Mouse (Mus musculus): ENCODE results near the gene Clps.
"Not testable (repeated sequence)": the region's sequence is repeated elsewhere in the genome, so short reads cannot be mapped to it uniquely, and the experiment has no call there.

The Clps gene

DNA sequence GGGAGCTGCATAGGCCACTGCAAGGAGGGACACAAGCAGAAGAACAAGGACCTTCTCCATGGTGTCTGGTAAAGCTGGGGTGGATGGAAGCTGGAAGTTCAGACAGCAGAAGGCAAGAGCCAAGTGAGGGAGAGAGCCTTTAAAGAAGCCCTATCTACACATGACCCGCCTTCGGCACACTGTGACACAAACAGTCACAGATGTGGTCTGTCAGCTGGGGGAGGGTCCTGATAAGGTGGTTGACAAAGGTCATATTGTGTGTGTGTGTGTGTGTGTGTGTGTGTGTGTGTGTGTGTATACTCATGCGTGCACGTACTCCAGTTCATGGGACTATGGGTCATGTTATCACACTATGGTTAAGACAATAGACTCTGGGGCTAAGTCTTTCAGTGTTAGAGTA is at the start of gene Clps:
Clps (minus strand) TSS at position 169 of the 400 bp plus-strand sequence.
- in situ Hi-C loops (cut with MseI, MboI): no loop called here

DNA sequence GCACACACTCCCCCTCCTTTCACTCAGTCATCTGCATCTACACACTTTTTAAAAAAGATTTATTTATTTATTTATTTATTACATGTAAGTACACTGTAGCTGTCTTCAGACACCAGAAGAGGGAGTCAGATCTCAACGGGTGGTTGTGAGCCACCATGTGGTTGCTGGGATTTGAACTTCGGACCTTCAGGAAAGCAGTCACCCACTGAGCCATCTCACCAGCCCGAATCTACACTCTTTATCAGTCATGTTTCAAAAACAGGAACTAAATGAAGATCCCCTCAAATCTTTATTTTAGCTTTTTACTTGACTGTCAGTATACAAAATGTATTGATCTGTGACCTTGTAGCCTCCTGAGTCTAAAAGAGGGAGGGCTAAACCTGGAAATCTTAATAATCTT is 49.0 kb upstream of the Clps start:
- in situ Hi-C loops (cut with MseI, MboI): no loop called here

DNA sequence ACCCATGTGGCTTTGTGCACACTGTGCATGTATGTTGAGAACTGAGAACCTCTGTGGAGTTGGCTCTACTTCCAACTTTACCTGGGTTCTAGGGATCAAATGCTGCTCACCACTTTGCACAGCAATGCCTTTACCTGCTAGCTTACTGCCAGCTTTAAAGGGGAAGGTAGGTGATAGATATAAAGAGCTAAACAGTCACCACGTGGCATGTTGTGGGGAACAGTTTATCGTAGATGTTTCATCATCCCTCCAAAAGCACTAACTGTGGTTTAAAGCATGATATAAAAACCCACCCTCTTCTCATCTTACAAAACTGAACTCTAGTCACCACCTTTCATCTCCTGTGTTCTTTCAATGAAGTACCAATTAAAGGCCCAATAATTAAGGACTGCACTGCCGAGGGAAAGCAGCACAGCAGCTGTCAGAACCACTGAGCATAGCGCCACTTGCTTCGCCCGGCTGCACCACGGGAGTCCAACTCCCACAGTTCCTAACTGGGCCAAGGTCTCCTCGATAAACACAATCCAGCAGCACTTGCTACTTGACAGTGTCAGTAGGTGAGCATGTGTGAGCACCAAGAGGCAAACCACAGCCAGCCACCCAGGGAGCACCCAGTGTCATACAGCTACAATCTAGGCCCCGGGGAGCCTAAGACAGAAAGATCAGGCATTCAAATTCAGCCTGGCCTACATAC is 41.1 kb upstream of the Clps start:
- in situ Hi-C loops (cut with MseI, MboI): no loop called here

DNA sequence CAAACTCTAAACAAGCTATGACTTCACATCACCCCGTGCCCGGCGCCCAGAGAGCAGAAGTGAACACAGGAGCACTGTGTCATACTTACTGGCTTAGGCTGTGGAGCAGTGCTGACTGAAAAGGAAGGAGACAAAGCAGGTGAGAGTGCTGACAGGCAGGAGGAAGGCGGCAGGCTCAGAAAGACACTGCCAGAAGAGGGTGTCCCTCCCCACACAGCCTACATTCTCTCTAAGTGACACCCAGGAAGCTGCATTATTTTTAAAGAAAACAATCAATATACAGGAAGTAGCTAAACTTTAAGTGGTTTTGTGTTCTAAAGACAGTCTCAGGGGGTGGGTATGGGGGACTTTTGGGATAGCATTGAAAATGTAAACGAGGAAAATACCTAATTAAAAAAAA is 40.2 kb upstream of the Clps start:
- in situ Hi-C loops (cut with MseI, MboI): no loop called here

DNA sequence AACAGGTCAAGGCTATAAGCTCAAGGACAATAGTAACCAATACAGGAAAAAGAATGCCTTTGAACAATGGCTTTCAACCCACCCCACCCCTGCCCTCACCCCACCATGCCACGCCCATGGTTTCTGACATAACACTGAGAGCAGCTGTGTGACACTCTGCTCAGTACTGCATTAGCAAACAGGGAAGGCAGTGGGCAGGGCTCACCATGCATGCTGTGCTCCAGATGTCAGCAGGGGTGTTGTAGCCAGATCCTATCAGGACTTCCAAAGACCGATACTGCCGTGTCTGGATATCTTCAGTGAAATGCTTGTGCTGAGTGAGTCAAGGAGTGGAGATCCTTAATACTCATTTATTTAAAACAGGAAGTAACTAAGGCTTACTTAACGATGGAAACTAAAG is 33.4 kb upstream of the Clps start:
- in situ Hi-C loops (cut with MseI, MboI): no loop called here

DNA sequence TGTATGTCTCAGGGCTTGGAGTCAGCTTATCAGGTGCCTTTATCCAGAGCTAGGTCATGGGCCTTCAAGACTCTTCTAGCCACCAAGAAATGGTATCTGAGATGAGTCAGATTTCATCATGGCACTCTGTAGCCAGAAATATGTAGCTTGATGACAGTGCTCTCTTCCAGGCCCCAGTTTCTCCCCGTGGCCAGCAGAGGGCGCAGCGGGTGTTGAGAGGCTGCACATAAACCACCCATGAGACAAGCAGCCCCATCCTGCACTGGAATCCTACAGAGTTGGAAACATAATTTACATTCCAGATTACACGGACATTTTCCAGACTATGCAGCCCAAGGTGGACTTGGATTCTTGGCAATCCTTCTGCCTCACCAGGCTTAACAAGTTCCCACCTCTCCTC is 32.4 kb upstream of the Clps start:
- in situ Hi-C loops (cut with MseI, MboI): no loop called here

DNA sequence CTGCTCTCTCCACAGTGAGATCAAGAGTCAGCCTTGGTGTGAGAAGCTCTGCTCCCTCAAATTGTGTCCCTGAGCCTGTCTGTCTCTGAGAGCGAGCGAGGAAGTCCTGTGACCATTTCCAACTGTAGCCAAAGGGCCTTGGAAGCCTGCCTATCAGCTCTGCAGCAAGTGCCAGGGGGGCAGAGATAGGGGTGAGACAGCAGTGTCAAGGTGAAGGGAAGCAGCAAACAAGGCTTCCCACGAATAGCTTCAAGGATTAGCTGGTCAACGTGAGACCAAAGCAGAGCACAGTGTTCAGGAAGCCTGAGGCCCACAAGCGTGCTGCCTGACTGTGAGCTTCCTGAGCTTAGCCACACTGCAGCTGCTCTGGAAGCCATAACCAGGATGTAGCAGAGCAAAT is 30.9 kb upstream of the Clps start:
- in situ Hi-C loops (cut with MseI, MboI): no loop called here

DNA sequence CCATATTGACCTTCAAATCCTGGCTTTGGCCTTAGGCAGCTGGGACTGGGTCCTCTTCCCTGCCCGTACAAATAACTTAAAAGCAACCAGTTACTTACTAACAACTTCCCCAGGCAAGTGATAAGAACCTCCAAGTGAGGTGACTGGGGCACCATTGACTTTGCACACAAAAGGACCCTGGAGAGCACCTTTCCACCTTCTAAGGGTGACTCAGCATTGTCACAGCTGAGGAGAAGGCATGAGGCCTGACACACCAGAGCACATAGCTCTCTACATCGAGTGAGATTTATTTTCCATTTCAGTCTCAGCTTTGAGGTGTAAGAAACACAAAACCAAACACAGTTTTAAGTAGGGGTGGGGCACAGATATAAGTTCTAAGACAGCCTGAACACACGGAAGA is 30.0 kb upstream of the Clps start:
- in situ Hi-C loops (cut with MseI, MboI): no loop called here

DNA sequence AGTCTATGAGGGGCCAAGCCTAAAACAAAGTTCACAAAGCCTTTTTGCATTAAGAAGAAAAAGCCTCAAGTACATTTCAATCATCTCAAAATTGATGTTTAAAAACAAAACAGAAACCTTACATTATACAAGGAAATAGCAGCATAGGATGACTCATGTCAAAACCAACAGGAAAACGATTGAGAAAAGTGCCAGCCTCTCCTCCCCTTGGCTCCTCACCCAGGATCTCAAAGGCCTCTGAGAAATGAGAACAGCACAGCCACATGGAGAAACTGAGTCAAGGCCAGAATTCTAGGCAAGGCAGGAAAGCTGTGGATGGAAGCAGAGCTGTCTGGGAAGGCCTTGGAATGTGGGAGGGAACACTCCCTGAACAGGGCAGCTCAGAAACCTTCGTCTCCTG is 28.0 kb upstream of the Clps start:
- in situ Hi-C loops (cut with MseI, MboI): no loop called here

DNA sequence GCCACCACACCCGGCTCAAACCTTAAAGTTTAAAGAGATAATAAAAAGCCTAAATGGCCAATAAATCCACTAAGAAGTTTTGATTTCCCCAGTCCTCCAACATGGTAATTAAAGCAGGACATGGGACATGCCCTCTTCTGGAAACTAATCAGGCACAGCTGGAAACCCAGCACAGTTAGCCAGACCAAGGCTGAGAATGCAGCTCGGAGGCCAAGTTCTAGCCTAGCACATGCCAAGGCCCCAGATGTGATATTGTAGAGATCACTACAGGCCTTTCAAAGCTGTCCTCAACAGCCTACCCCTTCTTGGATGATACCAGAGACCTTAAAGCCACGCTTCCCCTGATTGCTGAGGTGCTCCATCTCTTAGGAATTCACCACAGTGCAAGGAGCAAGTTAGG is 25.9 kb upstream of the Clps start:
- in situ Hi-C loops (cut with MseI, MboI): no loop called here

DNA sequence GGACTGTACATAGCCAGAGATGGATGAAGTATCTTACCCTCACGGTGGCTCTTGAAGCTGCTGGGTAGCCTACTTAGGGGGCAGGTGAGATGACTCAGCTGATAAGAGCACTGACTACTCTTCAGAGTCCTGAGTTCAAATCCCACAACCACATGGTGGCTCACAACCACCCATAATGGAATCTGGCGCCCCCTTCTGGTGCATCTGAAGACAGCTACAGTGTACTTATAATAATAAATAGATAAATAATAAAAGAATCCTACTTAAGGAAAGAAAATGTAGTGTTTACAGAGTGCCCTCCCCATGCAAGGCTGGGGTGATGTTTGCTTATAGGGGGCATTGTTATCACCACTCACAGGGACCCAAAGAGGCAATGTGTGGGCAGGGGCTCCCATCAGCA is 20.5 kb upstream of the Clps start:
- in situ Hi-C loops (cut with MseI, MboI): no loop called here

DNA sequence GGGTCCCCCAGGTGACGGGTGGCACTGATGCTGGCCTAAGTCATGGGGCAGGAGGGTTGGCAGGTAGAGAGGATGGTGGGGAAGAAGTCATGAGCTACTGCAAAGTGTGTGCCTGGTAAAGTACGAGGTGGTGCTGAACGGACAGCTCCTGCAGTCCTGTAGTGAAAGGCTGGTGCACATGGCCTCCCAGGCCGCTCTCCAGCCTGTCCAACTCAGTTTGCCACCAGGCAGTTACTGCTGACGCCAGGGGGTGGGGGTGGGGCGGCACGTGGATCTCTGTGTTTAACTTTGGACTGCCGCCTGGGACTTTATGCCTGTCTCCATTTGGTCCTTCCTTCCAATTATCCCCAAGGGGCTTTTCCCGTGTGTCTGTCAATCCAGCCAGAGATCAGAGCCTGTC is 19.8 kb upstream of the Clps start:
- in situ Hi-C loops (cut with MseI, MboI): no loop called here

DNA sequence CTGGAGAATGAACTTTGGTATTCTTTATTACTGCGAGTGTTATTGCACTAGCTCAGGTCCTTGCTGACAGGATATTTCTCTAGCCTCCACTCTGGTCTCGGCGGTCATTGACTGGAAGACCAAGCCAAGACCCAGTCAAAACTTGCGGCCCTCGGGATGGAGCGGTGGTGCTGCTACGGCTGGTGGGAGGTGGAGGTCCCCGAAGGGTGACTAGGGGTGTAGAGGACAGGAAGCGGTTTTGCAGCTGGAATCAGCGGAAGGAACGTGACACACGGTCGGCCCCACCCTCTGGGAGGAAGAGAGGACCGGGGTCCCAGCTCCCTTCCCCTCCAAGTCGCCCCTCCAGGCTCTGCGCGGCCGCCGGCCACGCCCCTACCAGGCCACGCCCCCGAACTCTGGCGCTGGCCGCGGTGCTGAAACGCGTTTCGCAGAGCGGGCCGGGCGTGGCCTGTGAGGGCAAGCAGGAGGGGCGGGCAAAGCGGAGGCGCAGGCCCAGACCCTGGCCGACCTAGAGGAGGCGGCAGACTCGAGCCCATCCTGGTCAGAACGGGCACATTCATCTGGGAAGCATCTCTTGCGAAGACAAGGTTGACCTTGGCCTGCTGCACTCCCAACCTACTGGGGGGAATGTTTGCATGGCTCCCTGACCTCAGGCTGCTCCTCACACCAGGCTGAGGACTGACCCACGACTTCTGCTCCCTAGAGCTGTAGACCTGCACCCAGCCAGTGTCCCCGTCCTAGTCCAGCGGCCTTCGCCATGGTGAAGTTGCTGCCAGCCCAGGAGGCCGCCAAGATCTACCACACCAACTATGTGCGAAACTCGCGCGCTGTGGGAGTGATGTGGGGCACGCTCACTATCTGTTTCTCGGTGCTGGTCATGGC is 14.9 kb upstream of the Clps start, which contains the start of gene Lhfpl5:
Lhfpl5 (plus strand) TSS at position 398 of the 882 bp plus-strand sequence.
- in situ Hi-C loops (cut with MseI, MboI): no loop called here

DNA sequence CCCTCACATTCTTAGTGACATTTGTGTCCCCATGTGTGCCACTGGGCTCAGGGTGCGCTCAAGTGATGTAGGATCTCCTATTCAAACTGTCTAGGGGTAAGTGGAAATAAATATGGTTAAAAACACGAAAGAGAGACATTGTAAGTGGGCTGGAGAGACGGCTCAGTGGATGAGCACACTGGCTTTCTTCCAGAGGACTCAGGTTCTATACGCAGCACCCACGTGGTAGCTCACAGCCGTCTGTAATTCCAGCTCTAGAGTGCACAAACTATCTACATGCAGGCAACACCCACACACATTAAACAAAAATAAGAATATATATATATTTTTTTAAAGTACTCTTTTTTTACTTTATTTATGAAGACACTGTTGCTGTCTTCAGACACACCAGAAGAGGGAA is 12.4 kb upstream of the Clps start:
- in situ Hi-C loops (cut with MseI, MboI): no loop called here

DNA sequence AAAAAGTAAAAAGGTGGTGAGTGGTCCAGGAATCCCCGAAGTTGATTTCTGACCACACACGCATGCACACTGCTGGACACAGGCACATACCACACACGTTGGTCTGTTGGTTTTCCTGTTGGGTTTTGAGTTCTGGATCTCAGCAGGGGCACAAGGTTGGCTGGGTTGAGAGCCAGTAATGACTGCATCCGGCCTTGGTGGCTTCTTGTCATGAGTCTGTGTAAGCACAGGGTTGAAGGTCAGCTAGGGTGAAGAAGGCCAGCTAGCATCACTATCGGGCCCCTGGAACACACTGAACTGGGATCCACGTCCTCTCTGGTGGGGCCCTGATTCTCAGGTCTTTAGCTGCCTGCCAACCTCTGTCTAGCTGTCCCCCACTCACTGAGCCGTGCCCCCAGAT is 12.0 kb upstream of the Clps start:
- in situ Hi-C loops (cut with MseI, MboI): no loop called here

DNA sequence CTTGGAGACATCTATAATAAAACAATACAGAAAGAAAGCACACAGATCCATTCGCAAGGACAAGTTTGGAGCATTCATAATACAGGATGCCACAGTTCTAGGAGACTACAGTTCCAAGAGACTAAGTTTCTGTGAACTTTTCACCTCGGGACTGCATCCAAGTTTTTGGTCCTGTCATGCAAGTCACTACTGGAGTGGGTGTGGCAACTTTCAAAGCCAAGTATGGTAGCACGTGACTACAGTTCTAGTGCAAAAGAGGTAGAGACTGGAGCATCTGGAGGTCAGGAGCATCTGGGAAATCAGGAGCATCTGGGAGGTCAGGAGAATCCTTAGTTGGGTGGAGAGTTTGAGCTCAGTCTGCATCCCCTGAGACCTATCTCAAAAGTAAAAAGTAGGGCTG is 11.3 kb upstream of the Clps start:
- in situ Hi-C loops (cut with MseI, MboI): no loop called here

DNA sequence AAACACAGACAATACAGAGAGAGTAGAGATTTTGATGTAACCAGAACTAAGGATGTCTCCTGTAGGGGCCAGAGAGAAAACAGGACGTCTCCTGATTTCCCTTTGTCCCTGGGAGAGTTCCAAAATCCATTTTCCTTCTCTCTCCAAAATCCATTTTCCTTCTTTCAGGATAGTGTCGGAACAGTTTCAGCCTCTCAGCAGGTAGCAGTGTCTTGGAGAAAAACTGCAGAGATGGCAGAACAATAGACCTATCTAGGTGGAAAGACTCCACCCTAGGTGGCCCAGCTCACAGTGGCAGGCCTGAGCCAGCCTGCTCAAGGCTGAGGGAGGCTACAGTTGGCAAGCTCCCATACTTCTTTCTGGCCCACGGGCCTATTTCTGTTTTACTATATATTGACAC is 7.0 kb upstream of the Clps start:
- in situ Hi-C loops (cut with MseI, MboI): no loop called here

DNA sequence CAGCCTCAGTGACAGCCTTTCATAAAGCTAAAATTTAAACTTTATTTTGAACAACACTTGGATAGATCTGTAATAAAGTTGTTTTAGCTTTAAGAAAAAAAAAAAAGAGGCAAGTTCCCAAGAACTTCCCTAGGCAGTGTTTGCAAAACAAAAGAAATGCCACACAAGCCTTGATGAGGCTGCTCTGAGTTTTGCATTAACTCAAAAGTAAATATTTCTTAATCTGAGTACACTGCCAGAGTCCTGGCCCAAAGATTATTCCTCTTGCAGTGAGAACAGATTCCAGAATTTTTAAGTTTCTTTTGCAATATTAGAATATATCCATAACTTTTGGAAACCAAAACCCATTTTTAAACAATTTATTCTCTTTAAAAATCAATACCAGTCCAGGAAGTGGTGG is 4.6 kb upstream of the Clps start:
- in situ Hi-C loops (cut with MseI, MboI): no loop called here

DNA sequence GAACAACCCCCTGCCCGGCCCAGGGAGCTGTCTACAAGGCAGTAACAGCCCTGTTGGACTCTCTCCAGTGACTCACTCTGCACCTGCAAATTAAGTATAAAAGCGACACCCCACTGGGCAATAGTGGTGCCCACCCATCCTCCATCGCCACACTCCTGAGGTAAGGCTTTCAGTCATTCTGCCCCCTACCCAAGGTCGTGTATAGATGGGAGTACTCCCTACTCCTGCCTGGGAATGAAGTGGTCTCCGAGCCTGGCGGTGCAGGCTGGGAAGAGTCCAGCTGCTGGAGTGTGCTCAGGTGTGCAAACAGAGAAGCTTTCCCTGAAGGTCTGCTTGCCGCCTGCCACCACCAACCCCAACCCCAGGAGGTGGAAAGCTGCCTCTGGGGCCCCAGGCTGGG is 1.0 kb upstream of the Clps start:
- in situ Hi-C loops (cut with MseI, MboI): no loop called here

DNA sequence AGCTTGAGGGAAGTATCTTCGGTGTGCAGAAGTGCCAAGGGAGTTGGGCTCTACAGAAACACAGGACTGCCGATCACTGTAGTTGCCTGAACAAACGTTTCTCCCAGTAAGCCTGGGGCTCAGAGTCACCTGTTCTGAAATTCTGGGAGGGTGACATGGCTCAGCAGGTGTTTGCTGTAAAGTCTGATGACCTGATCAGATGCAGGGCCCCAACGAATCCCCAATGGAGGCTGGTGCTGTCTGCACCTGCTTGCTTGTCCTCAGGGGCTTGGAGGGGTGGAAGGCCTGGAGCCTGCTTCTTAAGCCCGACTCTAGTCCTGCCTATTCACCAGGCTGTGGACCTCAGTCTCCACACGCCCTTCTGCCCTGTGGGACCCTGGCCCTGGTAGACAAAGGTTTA is 2.8 kb downstream of the Clps start:
- in situ Hi-C loops (cut with MseI, MboI): no loop called here

DNA sequence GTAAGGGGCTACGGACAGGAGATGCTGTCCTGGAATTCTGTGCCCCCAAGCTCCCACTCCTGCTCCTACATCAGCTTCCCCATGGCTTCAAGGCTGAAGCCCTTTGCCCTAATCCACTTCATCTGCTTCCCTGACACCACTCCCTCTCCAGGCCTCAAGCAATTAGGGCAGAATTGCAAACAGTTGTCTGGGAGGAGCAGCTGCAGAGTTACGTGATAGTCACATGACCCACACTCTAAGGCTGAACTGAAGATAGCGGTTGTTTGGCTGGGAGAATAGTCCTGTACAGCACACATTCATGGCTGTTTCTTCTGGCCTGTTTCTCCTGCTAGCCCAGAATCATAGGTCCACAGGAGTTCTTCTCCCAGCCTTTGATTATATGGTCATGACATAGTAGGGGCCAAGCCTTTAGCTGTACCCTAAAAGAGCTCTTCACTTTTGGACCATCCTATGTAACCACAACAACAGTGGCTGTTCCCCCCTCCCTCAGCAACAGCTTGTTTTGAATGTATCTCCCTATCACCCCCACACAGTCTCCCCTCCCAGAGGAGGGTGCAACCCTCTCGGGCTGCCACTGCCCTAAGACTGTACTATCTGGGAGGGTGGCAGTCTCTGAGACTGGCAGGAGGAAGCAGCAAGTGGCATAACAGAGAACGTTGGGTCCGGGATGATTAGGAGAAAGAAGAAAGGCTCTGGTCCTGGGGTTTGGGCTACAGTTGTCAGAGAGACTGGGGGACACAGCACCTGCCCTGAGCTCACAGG is 3.8 kb downstream of the Clps start:
- in situ Hi-C loops (cut with MseI, MboI): no loop called here

DNA sequence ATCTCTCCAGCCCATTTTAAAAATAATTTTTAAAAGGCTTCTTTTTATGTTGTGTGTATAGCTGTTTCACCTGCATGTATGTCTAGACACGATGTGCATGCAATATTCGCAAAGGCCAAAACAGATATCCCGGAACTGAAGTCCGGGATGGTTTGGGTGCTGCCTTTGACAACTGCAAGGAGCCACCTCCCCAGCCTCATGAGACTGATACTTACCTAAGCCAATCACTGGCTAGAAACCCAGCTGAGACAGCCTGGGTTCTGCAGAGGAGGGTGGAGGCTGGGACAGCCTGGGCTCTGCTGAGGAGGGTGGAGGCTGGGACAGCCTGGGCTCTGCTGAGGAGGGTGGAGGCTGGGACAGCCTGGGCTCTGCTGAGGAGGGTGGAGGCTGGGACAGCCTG is 6.5 kb downstream of the Clps start:
- in situ Hi-C loops (cut with MseI, MboI): not testable (repeated sequence)
